Mouse (Mus musculus): Measurements from ENCODE around the gene Rabgap1l.

Rabgap1l gene

GRCm38 (mm10) chr1:160787926-160788325, 5.1 kb downstream of the Rabgap1l start:
- no peak for DNase-seq (ENCODE audit: low read depth, low spot score)

- DNase-seq (ENCODE audit: low read depth, low spot score): no peak
Observed at GRCm38 (mm10) chr1:160787164-160787563, 5.8 kb downstream of the Rabgap1l start.

- DNase-seq (ENCODE audit: low read depth, low spot score): no peak
Observed at GRCm38 (mm10) chr1:160786571-160786970, 6.4 kb downstream of the Rabgap1l start.

- no peak for DNase-seq (ENCODE audit: low read depth, low spot score)
Observed at GRCm38 (mm10) chr1:160785681-160786225, 7.3 kb downstream of the Rabgap1l start.

- no peak for DNase-seq (ENCODE audit: low read depth, low spot score)
Observed at GRCm38 (mm10) chr1:160784122-160784521, 8.9 kb downstream of the Rabgap1l start.

- DNase-seq (ENCODE audit: low read depth, low spot score): no peak
Observed at GRCm38 (mm10) chr1:160774166-160774565, 18.8 kb downstream of the Rabgap1l start.

- no peak for DNase-seq (ENCODE audit: low read depth, low spot score)
Observed at GRCm38 (mm10) chr1:160765565-160765964, 27.4 kb downstream of the Rabgap1l start.

- DNase-seq (ENCODE audit: low read depth, low spot score): no peak
Observed at GRCm38 (mm10) chr1:160758243-160758642, 34.8 kb downstream of the Rabgap1l start.

- DNase-seq (ENCODE audit: low read depth, low spot score): no peak
Observed at GRCm38 (mm10) chr1:160755359-160755758, 37.7 kb downstream of the Rabgap1l start.

GRCm38 (mm10) chr1:160750629-160751028, 42.4 kb downstream of the Rabgap1l start:
- no peak for DNase-seq (ENCODE audit: low read depth, low spot score)

- no peak for DNase-seq (ENCODE audit: low read depth, low spot score)
Observed at GRCm38 (mm10) chr1:160746786-160747185, 46.2 kb downstream of the Rabgap1l start.

GRCm38 (mm10) chr1:160745238-160745930, 47.6 kb downstream of the Rabgap1l start:
- no peak for DNase-seq (ENCODE audit: low read depth, low spot score)

- DNase-seq (ENCODE audit: low read depth, low spot score): no peak
Observed at GRCm38 (mm10) chr1:160744009-160744408, 49.0 kb downstream of the Rabgap1l start.

- peak; percentile 46 for DNase-seq (ENCODE audit: low read depth, low spot score)
Observed at GRCm38 (mm10) chr1:160743229-160743628, 49.8 kb downstream of the Rabgap1l start.

- DNase-seq (ENCODE audit: low read depth, low spot score): no peak
Observed at GRCm38 (mm10) chr1:160740650-160741049, 52.4 kb downstream of the Rabgap1l start.

GRCm38 (mm10) chr1:160734743-160735142, 58.3 kb downstream of the Rabgap1l start:
- DNase-seq (ENCODE audit: low read depth, low spot score): no peak

GRCm38 (mm10) chr1:160729944-160730343, 63.1 kb downstream of the Rabgap1l start:
- no peak for DNase-seq (ENCODE audit: low read depth, low spot score)

- DNase-seq (ENCODE audit: low read depth, low spot score): peak; percentile 34
Observed at GRCm38 (mm10) chr1:160717742-160718141, 75.3 kb downstream of the Rabgap1l start.

- peak; percentile 34 for DNase-seq (ENCODE audit: low read depth, low spot score)
Observed at GRCm38 (mm10) chr1:160714685-160715084, 78.3 kb downstream of the Rabgap1l start.

GRCm38 (mm10) chr1:160713887-160714286, 79.1 kb downstream of the Rabgap1l start:
- no peak for DNase-seq (ENCODE audit: low read depth, low spot score)

GRCm38 (mm10) chr1:160713383-160713782, 79.6 kb downstream of the Rabgap1l start:
- no peak for DNase-seq (ENCODE audit: low read depth, low spot score)

- no peak for DNase-seq (ENCODE audit: low read depth, low spot score)
Observed at GRCm38 (mm10) chr1:160710539-160710938, 82.5 kb downstream of the Rabgap1l start.

- DNase-seq (ENCODE audit: low read depth, low spot score): no peak
Observed at GRCm38 (mm10) chr1:160704596-160704995, 88.4 kb downstream of the Rabgap1l start.

Measured in telencephalon, adult 2 months (tissue).